Mouse (Mus musculus) heart, embryonic 15.5 days (tissue): ENCODE measurements around the gene Mptx2. TPM values are rescaled to one million over a fixed set of nuclear protein-coding genes. Genes with fewer than 3 reads are reported as not detected.
"Not testable (repeated sequence)": the region's sequence is repeated elsewhere in the genome, so short reads cannot be mapped to it uniquely, and the experiment has no call there.

Experiments
- ATAC-seq: fragments of 200-750 bp; cut with Nextera tagmentation; replicated peaks from 2 replicates; pipeline ENCODE4 v1.8.0; 2017; ENCODE audit warnings: low read depth, moderate TSS enrichment; ENCODE audit not compliant: insufficient number of reproducible peaks, insufficient read depth, low FRiP score
- H3K27ac ChIP-seq: fragments of 300-500 bp; sonication (generic); 2 replicates; pipeline ENCODE4 v1.5.1; 2015; ENCODE audit warnings: mild to moderate bottlenecking, inconsistent platforms
- H3K27me3 ChIP-seq: fragments of 300-500 bp; sonication (generic); 2 replicates; pipeline ENCODE4 v1.6.1; 2015; ENCODE audit warnings: inconsistent platforms
- H3K36me3 ChIP-seq: fragments of 300-500 bp; sonication (generic); 2 replicates; pipeline ENCODE4 v1.6.1; 2015; ENCODE audit warnings: mild to moderate bottlenecking, inconsistent platforms
- H3K4me1 ChIP-seq: fragments of 300-500 bp; sonication (generic); replicated peaks from 2 replicates; pipeline ENCODE4 v1.6.1; 2015; ENCODE audit warnings: inconsistent platforms
- H3K4me2 ChIP-seq: fragments of 300-500 bp; sonication (generic); 2 replicates; pipeline ENCODE4 v1.6.1; 2015; ENCODE audit warnings: inconsistent platforms, mild to moderate bottlenecking, moderate library complexity
- H3K4me3 ChIP-seq: fragments of 300-500 bp; sonication (generic); 2 replicates; pipeline ENCODE4 v1.5.1; 2015; ENCODE audit warnings: mild to moderate bottlenecking, inconsistent platforms
- H3K9ac ChIP-seq: fragments of 300-500 bp; sonication (generic); 2 replicates; pipeline ENCODE4 v1.6.1; 2015; ENCODE audit warnings: mild to moderate bottlenecking, inconsistent platforms
- H3K9me3 ChIP-seq: fragments of 300-500 bp; sonication (generic); replicated peaks from 2 replicates; pipeline ENCODE4 v1.6.1; 2016; ENCODE audit warnings: inconsistent platforms
- WGBS: fragments of 180-500 bp; shearing (Covaris S2); methylation state at CpG from one replicate; pipeline ENCODE4 v1.1.7; 2015; ENCODE audit warnings: mixed read lengths; 5-methylcytosine and 5-hydroxymethylcytosine counted together
- polyA plus RNA-seq: library from polyadenylated mRNA; unstranded; fragments of >200 nt; fragmentation: Nextera tagmentation; extraction: Ambion mirVana; gene quantifications from 2 replicates; pipeline ENCODE4 v1.2.1, GENCODE M21; 2015

The Mptx2 gene
- polyA plus RNA-seq, 1 experiment from 2014 or later, result not detected

- Histone ChIP-seq H3K27ac (no peak within 1 kb of the TSS), H3K4me2 (no peak within 1 kb of the TSS), H3K4me3 (no peak within 1 kb of the TSS), H3K27me3 (no peaks in the 10 kb centered on the region), H3K9ac (no peak within 1 kb of the TSS), H3K36me3 (no peaks in the 10 kb centered on the region), H3K4me1 (no peaks in the 10 kb centered on the region), H3K9me3 (no peaks in the 10 kb centered on the region; the same call in 1 of the 2 replicates)
- ATAC-seq, result no peak
Measured at GRCm38 (mm10) chr1:173265701-173266100, 11.9 kb downstream of the Mptx2 start, which contains the start of gene Olfr418. Gene Olfr418 (plus strand): TSS chr1:173266001.

- Histone ChIP-seq H3K4me2 (no peak overlapping the region), H3K36me3 (no peaks in the 10 kb centered on the region), H3K9me3 (no peaks in the 10 kb centered on the region), H3K27ac (no peak overlapping the region), H3K9ac (no peak overlapping the region), H3K4me1 (no peaks in the 10 kb centered on the region), H3K4me3 (no peak overlapping the region), H3K27me3 (no peaks in the 10 kb centered on the region)
- 81% methylated on average over 3 of the region's 3 CpGs for WGBS
- no peak for ATAC-seq
Measured at GRCm38 (mm10) chr1:173249888-173250287, 27.7 kb downstream of the Mptx2 start.

- H3K27me3 ChIP-seq, H3K9ac ChIP-seq, H3K36me3 ChIP-seq, ATAC-seq, H3K4me2 ChIP-seq, H3K9me3 ChIP-seq, H3K4me1 ChIP-seq, H3K4me3 ChIP-seq, H3K27ac ChIP-seq: not testable (repeated sequence)
- 71% methylated on average over 1 of the region's 1 CpGs for WGBS
Measured at GRCm38 (mm10) chr1:173237004-173237403, 40.6 kb downstream of the Mptx2 start.

GRCm38 (mm10) chr1:173227081-173227480 is 50.5 kb downstream of the Mptx2 start, which contains the start of gene Fcer1a:
Gene Fcer1a (minus strand): TSS chr1:173227214.
- WGBS, result 76% methylated on average over 2 of the region's 2 CpGs
- Histone ChIP-seq H3K4me2 (no peak within 1 kb of the TSS), H3K9me3 (no peaks in the 10 kb centered on the region), H3K27me3 (no peaks in the 10 kb centered on the region), H3K4me3 (no peak within 1 kb of the TSS), H3K9ac (no peak within 1 kb of the TSS), H3K27ac (no peak within 1 kb of the TSS), H3K4me1 (no peaks in the 10 kb centered on the region), H3K36me3 (no peaks in the 10 kb centered on the region)
- ATAC-seq, result no peak

Other genes with a start within 250 kb of the Mptx2 start
- gene Olfr1408, start 140.4 kb downstream of the Mptx2 start, polyA plus RNA-seq, result not detected in 2 replicates
- gene Olfr1406, start 87.1 kb downstream of the Mptx2 start, polyA plus RNA-seq, result not detected in 2 replicates
- not detected in 2 replicates for gene Olfr218, start 80.0 kb downstream of the Mptx2 start, polyA plus RNA-seq
- not detected in 2 replicates for gene Olfr1404, start 65.4 kb downstream of the Mptx2 start, polyA plus RNA-seq
- not detected in 2 replicates for gene Fcer1a, start 50.6 kb downstream of the Mptx2 start, polyA plus RNA-seq
- gene Olfr418, start 11.8 kb downstream of the Mptx2 start, polyA plus RNA-seq, result not detected in 2 replicates
- gene Ackr1, start 56.0 kb upstream of the Mptx2 start, polyA plus RNA-seq, result 0.60 and 1.8 TPM in 2 replicates
- 1.1 and 2.7 TPM in 2 replicates for gene Aim2, start 73.1 kb upstream of the Mptx2 start, polyA plus RNA-seq
- gene Cadm3, start 89.9 kb upstream of the Mptx2 start, polyA plus RNA-seq, result 0.25 and 0.52 TPM in 2 replicates
- gene Ifi206, start 213.3 kb upstream of the Mptx2 start, polyA plus RNA-seq, result 0.10 TPM in 2 replicates